Mouse (Mus musculus) lung, embryonic 16.5 days (tissue): Measurements from ENCODE around the gene Slu7. TPM values are rescaled to one million over a fixed set of nuclear protein-coding genes. Genes with fewer than 3 reads are reported as not detected.

Experiments used
- ATAC-seq: fragments of 200-750 bp; cut with Nextera tagmentation; 2 replicates; pipeline ENCODE4 v1.8.0; 2017; ENCODE audit warnings: low read depth, mild to moderate bottlenecking, moderate library complexity
- H3K27ac ChIP-seq: fragments of 300-500 bp; sonication (generic); 2 replicates; pipeline ENCODE4 v1.5.1; 2014; ENCODE audit warnings: mild to moderate bottlenecking, control low read depth, low read length
- H3K27me3 ChIP-seq: fragments of 300-500 bp; sonication (generic); 2 replicates; pipeline ENCODE4 v1.6.1; 2014; ENCODE audit warnings: low read depth, low read length, mixed read lengths; ENCODE audit not compliant: control insufficient read depth, insufficient read depth
- H3K36me3 ChIP-seq: fragments of 300-500 bp; sonication (generic); 2 replicates; pipeline ENCODE4 v1.6.1; 2014; ENCODE audit warnings: low read length; ENCODE audit not compliant: control insufficient read depth, insufficient read depth
- H3K4me1 ChIP-seq: fragments of 300-500 bp; sonication (generic); replicated peaks from 2 replicates; pipeline ENCODE4 v1.6.1; 2014; ENCODE audit warnings: low read length, mixed read lengths; ENCODE audit not compliant: control insufficient read depth, insufficient read depth
- H3K4me2 ChIP-seq: fragments of 300-500 bp; sonication (generic); 2 replicates; pipeline ENCODE4 v1.6.1; 2014; ENCODE audit warnings: low read depth, low read length, control low read depth
- H3K4me3 ChIP-seq: fragments of 300-500 bp; sonication (generic); 2 replicates; pipeline ENCODE4 v1.5.1; 2014; ENCODE audit warnings: mild to moderate bottlenecking, low read length, control low read depth
- H3K9ac ChIP-seq: fragments of 300-500 bp; sonication (generic); 2 replicates; pipeline ENCODE4 v1.6.1; 2014; ENCODE audit warnings: low read length, control low read depth
- H3K9me3 ChIP-seq: fragments of 300-500 bp; sonication (generic); 2 replicates; pipeline ENCODE4 v1.6.1; 2016; ENCODE audit warnings: low read length; ENCODE audit not compliant: control insufficient read depth
- WGBS: fragments of 180-500 bp; shearing (Covaris S2); extraction: QIAGEN DNeasy Blood & Tissue Kit; methylation state at CpG from one replicate; pipeline ENCODE4 v1.1.7; 2014; 5-methylcytosine and 5-hydroxymethylcytosine counted together
- polyA plus RNA-seq: library from polyadenylated mRNA; unstranded; fragments of >200 nt; fragmentation: Nextera tagmentation; extraction: Ambion mirVana; gene quantifications from 2 replicates; pipeline ENCODE4 v1.2.1, GENCODE M21; 2015

Slu7 gene
- polyA plus RNA-seq, 1 experiment from 2014 or later, result 58.0 TPM

DNA sequence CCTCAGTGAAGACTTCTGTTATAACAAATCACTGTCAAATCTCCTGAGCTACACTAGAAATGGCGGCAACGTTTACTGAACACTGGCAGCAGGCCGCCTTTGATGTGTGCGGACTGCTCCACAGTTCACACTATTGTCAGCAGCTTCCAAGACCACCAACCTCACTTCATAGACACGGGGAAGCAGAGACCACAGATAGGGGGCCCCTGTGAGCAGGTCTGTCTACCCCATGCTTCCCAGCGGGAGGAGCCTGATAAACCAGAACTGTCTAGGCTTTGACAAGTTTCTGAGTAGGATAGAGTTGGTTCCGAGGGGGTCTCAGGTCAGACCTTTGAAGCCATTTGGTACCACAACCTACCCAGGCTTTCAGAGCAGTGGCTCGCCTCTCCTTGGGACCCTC lies 61.5 kb downstream of the Slu7 start:
- no peaks in the 10 kb centered on the region for H3K27me3 ChIP-seq
- H3K9me3 ChIP-seq, result no peaks in the 10 kb centered on the region
- ATAC-seq, result no peak
- H3K27ac ChIP-seq, result no peak overlapping the region
- no peaks in the 10 kb centered on the region for H3K36me3 ChIP-seq
- no peak overlapping the region for H3K9ac ChIP-seq
- 0 out of 2 replicates have a peak, but pooled peaks cover 3% of the 10 kb centered on the region for H3K4me1 ChIP-seq
- H3K4me2 ChIP-seq, result no peak overlapping the region
- no peak overlapping the region for H3K4me3 ChIP-seq
- 42% methylated on average over 8 of the region's 8 CpGs for WGBS

DNA sequence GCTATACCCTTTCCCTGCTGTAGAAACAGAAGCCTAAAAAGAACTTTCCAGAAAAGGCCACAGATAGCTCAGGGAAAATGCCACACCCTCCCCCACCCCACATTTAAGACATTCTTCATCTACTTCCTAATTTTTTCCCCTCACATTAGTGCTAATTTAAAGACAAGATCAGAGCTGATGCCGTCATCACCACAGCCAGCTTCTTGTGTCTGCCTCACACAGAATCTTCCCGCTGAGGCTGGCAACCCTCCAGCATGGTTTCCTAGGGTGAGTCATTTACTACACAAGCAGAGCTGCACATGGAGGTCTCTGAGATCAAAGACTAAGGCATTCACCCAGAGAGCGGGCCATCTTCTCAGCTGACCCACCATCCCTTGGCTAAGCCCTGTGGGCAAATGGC lies 62.0 kb downstream of the Slu7 start:
- Histone ChIP-seq H3K9ac (no peak overlapping the region), H3K27me3 (no peaks in the 10 kb centered on the region), H3K4me1 (0 out of 2 replicates have a peak, but pooled peaks cover 3% of the 10 kb centered on the region), H3K9me3 (no peaks in the 10 kb centered on the region), H3K4me3 (no peak overlapping the region), H3K27ac (no peak overlapping the region), H3K36me3 (no peaks in the 10 kb centered on the region), H3K4me2 (no peak overlapping the region)
- 33% methylated on average over 3 of the region's 3 CpGs for WGBS
- ATAC-seq, result no peak

Other genes with a start within 250 kb of the Slu7 start
- gene Pttg1, start 7.5 kb upstream of the Slu7 start, polyA plus RNA-seq, result 91.5 and 98.6 TPM in 2 replicates
- 3.4 and 4.1 TPM in 2 replicates for gene C1qtnf2, start 40.5 kb downstream of the Slu7 start, polyA plus RNA-seq
- 19.6 and 20.0 TPM in 2 replicates for gene Ccnjl, start 95.0 kb downstream of the Slu7 start, polyA plus RNA-seq
- gene 4933415A04Rik, start 153.3 kb downstream of the Slu7 start, polyA plus RNA-seq, result 5.1 and 6.1 TPM in 2 replicates
- gene Fabp6, start 167.8 kb downstream of the Slu7 start, polyA plus RNA-seq, result 3.2 TPM in 1 of 2 replicates, not detected in the other
- 11.6 and 13.3 TPM in 2 replicates for gene Pwwp2a, start 248.3 kb downstream of the Slu7 start, polyA plus RNA-seq